Mouse (Mus musculus): ENCODE results near the gene Spsb4. TPM values are rescaled to one million over a fixed set of nuclear protein-coding genes. Genes with fewer than 3 reads are reported as not detected.
A peak's percentile ranks its signal among the peaks of the same experiment; 100 is the strongest.

The Spsb4 gene
- polyA plus RNA-seq, 1 experiment from 2014 or later: 81.1 TPM

GRCm38 (mm10) chr9:96973091-96973490 is 45.6 kb downstream of the Spsb4 start:
- 79% methylated on average over 9 of the region's 9 CpGs for WGBS
- Histone ChIP-seq H3K27ac (peak overlapping the region; percentile 60), H3K4me2 (no peak overlapping the region), H3K27me3 (no peaks in the 10 kb centered on the region), H3K4me3 (replicated peaks) (no peak overlapping the region), H3K9me3 (no peaks in the 10 kb centered on the region), H3K36me3 (replicated peaks) (peaks cover 7% of the 10 kb centered on the region; the same call in 1 of the 2 replicates), H3K9ac (no peak overlapping the region), H3K4me1 (peaks cover 73% of the 10 kb centered on the region)
- no peak for ATAC-seq (ENCODE audit: low FRiP score)

GRCm38 (mm10) chr9:96971625-96972404 is 46.8 kb downstream of the Spsb4 start:
- H3K36me3 ChIP-seq (replicated peaks): peaks cover 7% of the 10 kb centered on the region; the same call in 1 of the 2 replicates

GRCm38 (mm10) chr9:96967516-96967915 is 51.1 kb downstream of the Spsb4 start:
- 86% methylated on average over 1 of the region's 1 CpGs for WGBS
- no peaks in the 10 kb centered on the region for H3K27me3 ChIP-seq
- H3K4me3 ChIP-seq (replicated peaks): no peak overlapping the region
- peaks cover 65% of the 10 kb centered on the region for H3K4me1 ChIP-seq
- H3K9me3 ChIP-seq: peaks cover 4% of the 10 kb centered on the region; the same call in 1 of the 2 replicates
- no peak overlapping the region for H3K4me2 ChIP-seq
- no peak overlapping the region for H3K27ac ChIP-seq
- ATAC-seq (ENCODE audit: low FRiP score): no peak
- H3K9ac ChIP-seq: no peak overlapping the region
- H3K36me3 ChIP-seq (replicated peaks): peaks cover 18% of the 10 kb centered on the region

More at GRCm38 (mm10) chr9:96971625-96972404, 46.8 kb downstream of the Spsb4 start:
- no peaks in the 10 kb centered on the region for H3K9me3 ChIP-seq
- 27% methylated on average over 9 of the region's 9 CpGs for WGBS
- H3K27me3 ChIP-seq: no peaks in the 10 kb centered on the region
- no peak overlapping the region for H3K4me3 ChIP-seq (replicated peaks)
- H3K4me2 ChIP-seq: no peak overlapping the region
- peak overlapping the region; percentile 80 for H3K27ac ChIP-seq
- H3K4me1 ChIP-seq: peaks cover 60% of the 10 kb centered on the region
- H3K9ac ChIP-seq: no peak overlapping the region
- ATAC-seq (ENCODE audit: low FRiP score): peak; percentile 66

GRCm38 (mm10) chr9:96966465-96966864 is 52.2 kb downstream of the Spsb4 start:
- Histone ChIP-seq H3K4me2 (no peak overlapping the region), H3K9ac (no peak overlapping the region), H3K27ac (no peak overlapping the region), H3K4me3 (replicated peaks) (no peak overlapping the region), H3K4me1 (peaks cover 63% of the 10 kb centered on the region), H3K27me3 (no peaks in the 10 kb centered on the region), H3K36me3 (replicated peaks) (peaks cover 18% of the 10 kb centered on the region), H3K9me3 (peaks cover 4% of the 10 kb centered on the region; the same call in 1 of the 2 replicates)
- WGBS: 95% methylated on average over 7 of the region's 7 CpGs
- ATAC-seq (ENCODE audit: low FRiP score): no peak

GRCm38 (mm10) chr9:96963443-96964215 is 55.0 kb downstream of the Spsb4 start:
- H3K9ac ChIP-seq: peak overlapping the region; percentile 36; the same call in 1 of the 2 replicates
- no peak overlapping the region for H3K4me3 ChIP-seq (replicated peaks)
- peaks cover 45% of the 10 kb centered on the region for H3K4me1 ChIP-seq
- ATAC-seq (ENCODE audit: low FRiP score): no peak
- H3K4me2 ChIP-seq: no peak overlapping the region
- peaks cover 18% of the 10 kb centered on the region for H3K36me3 ChIP-seq (replicated peaks)
- 64% methylated on average over 13 of the region's 13 CpGs for WGBS
- H3K27ac ChIP-seq: peak overlapping the region; percentile 53
- no peaks in the 10 kb centered on the region for H3K27me3 ChIP-seq
- peaks cover 4% of the 10 kb centered on the region; the same call in 1 of the 2 replicates for H3K9me3 ChIP-seq

- peaks cover 4% of the 10 kb centered on the region; the same call in 1 of the 2 replicates for H3K9me3 ChIP-seq
- no peaks in the 10 kb centered on the region for H3K27me3 ChIP-seq
- H3K36me3 ChIP-seq (replicated peaks): peaks cover 18% of the 10 kb centered on the region
- H3K4me2 ChIP-seq: no peak overlapping the region
- no peak overlapping the region for H3K9ac ChIP-seq
- no peak overlapping the region for H3K4me3 ChIP-seq (replicated peaks)
- no peak for ATAC-seq (ENCODE audit: low FRiP score)
- H3K27ac ChIP-seq: 0 out of 2 replicates have a peak overlapping the region, but pooled peaks have one; percentile 53
- peaks cover 49% of the 10 kb centered on the region for H3K4me1 ChIP-seq
- WGBS: 59% methylated on average over 8 of the region's 8 CpGs
These were observed 55.9 kb downstream of the Spsb4 start for GRCm38 (mm10) chr9:96962714-96963113.

GRCm38 (mm10) chr9:96961986-96962701 is 56.5 kb downstream of the Spsb4 start:
- Histone ChIP-seq H3K27me3 (no peaks in the 10 kb centered on the region), H3K9ac (0 out of 2 replicates have a peak overlapping the region, but pooled peaks have one; percentile 12), H3K9me3 (peaks cover 4% of the 10 kb centered on the region; the same call in 1 of the 2 replicates), H3K4me2 (no peak overlapping the region), H3K27ac (0 out of 2 replicates have a peak overlapping the region, but pooled peaks have one; percentile 19), H3K4me1 (peaks cover 55% of the 10 kb centered on the region), H3K4me3 (replicated peaks) (no peak overlapping the region), H3K36me3 (replicated peaks) (peaks cover 18% of the 10 kb centered on the region)
- WGBS: 64% methylated on average over 17 of the region's 17 CpGs
- no peak for ATAC-seq (ENCODE audit: low FRiP score)

- no peak overlapping the region for H3K27ac ChIP-seq
- H3K4me2 ChIP-seq: no peak overlapping the region
- no peak overlapping the region for H3K4me3 ChIP-seq (replicated peaks)
- peaks cover 4% of the 10 kb centered on the region; the same call in 1 of the 2 replicates for H3K9me3 ChIP-seq
- ATAC-seq (ENCODE audit: low FRiP score): no peak
- no peak overlapping the region for H3K9ac ChIP-seq
- no peaks in the 10 kb centered on the region for H3K27me3 ChIP-seq
- peaks cover 9% of the 10 kb centered on the region for H3K36me3 ChIP-seq (replicated peaks)
- peaks cover 66% of the 10 kb centered on the region for H3K4me1 ChIP-seq
- 59% methylated on average over 7 of the region's 7 CpGs for WGBS
These were observed 57.6 kb downstream of the Spsb4 start for GRCm38 (mm10) chr9:96961006-96961405.

GRCm38 (mm10) chr9:96960241-96960640 is 58.4 kb downstream of the Spsb4 start:
- ATAC-seq (ENCODE audit: low FRiP score): no peak
- Histone ChIP-seq H3K27me3 (no peaks in the 10 kb centered on the region), H3K9me3 (peaks cover 4% of the 10 kb centered on the region; the same call in 1 of the 2 replicates), H3K36me3 (replicated peaks) (peaks cover 2% of the 10 kb centered on the region), H3K9ac (no peak overlapping the region), H3K4me3 (replicated peaks) (no peak overlapping the region), H3K4me1 (peaks cover 74% of the 10 kb centered on the region), H3K4me2 (no peak overlapping the region), H3K27ac (no peak overlapping the region)
- WGBS: 85% methylated on average over 4 of the region's 4 CpGs

GRCm38 (mm10) chr9:96959469-96959868 is 59.2 kb downstream of the Spsb4 start:
- Histone ChIP-seq H3K4me3 (replicated peaks) (no peak overlapping the region), H3K9me3 (no peaks in the 10 kb centered on the region), H3K4me2 (no peak overlapping the region), H3K36me3 (replicated peaks) (no peaks in the 10 kb centered on the region; the same call in none of the 2 replicates), H3K27ac (no peak overlapping the region), H3K4me1 (peaks cover 75% of the 10 kb centered on the region), H3K9ac (no peak overlapping the region), H3K27me3 (no peaks in the 10 kb centered on the region)
- WGBS: 90% methylated on average over 7 of the region's 7 CpGs
- no peak for ATAC-seq (ENCODE audit: low FRiP score)

GRCm38 (mm10) chr9:96958009-96958615 is 60.5 kb downstream of the Spsb4 start:
- no peak overlapping the region for H3K9ac ChIP-seq
- H3K36me3 ChIP-seq (replicated peaks): no peaks in the 10 kb centered on the region; the same call in 1 of the 2 replicates
- no peak for ATAC-seq (ENCODE audit: low FRiP score)
- no peak overlapping the region for H3K4me2 ChIP-seq
- H3K4me1 ChIP-seq: peaks cover 67% of the 10 kb centered on the region
- no peaks in the 10 kb centered on the region for H3K9me3 ChIP-seq
- no peak overlapping the region for H3K4me3 ChIP-seq (replicated peaks)
- H3K27me3 ChIP-seq: no peaks in the 10 kb centered on the region
- 6% methylated on average over 6 of the region's 6 CpGs for WGBS
- peak overlapping the region; percentile 59; the same call in 1 of the 2 replicates for H3K27ac ChIP-seq

Measured in forebrain, embryonic 12.5 days (tissue).